Mouse (Mus musculus): ENCODE results near the gene Pign. TPM values are rescaled to one million over a fixed set of nuclear protein-coding genes. Genes with fewer than 3 reads are reported as not detected.
A peak's percentile ranks its signal among the peaks of the same experiment; 100 is the strongest.

Gene Pign
- polyA plus RNA-seq, 1 experiment from 2014 or later = 10.7 TPM

- Histone ChIP-seq H3K36me3 (no peaks in the 10 kb centered on the region), H3K9me3 (replicated peaks) (no peaks in the 10 kb centered on the region), H3K9ac (peak overlapping the region; percentile 77), H3K27ac (replicated peaks) (peak overlapping the region; percentile 83; the same call in 1 of the 2 replicates), H3K27me3 (no peaks in the 10 kb centered on the region), H3K4me2 (replicated peaks) (peak overlapping the region; percentile 78), H3K4me3 (replicated peaks) (peak overlapping the region; percentile 75), H3K4me1 (peaks cover 13% of the 10 kb centered on the region)
- WGBS = 6% methylated on average over 6 of the region's 6 CpGs
- no peak for ATAC-seq (ENCODE audit: insufficient number of reproducible peaks, low FRiP score, low TSS enrichment, low read depth)
These were observed 682 bp downstream of the Pign start for GRCm38 (mm10) chr1:105662820-105663170.

GRCm38 (mm10) chr1:105660015-105660414, 3.5 kb downstream of the Pign start:
- Histone ChIP-seq H3K4me1 (0 out of 2 replicates have a peak, but pooled peaks cover 8% of the 10 kb centered on the region), H3K27ac (replicated peaks) (no peak overlapping the region), H3K9me3 (replicated peaks) (no peaks in the 10 kb centered on the region), H3K27me3 (no peaks in the 10 kb centered on the region), H3K9ac (no peak overlapping the region), H3K4me2 (replicated peaks) (no peak overlapping the region), H3K4me3 (replicated peaks) (no peak overlapping the region), H3K36me3 (peaks cover 5% of the 10 kb centered on the region; the same call in 1 of the 2 replicates)
- 17% methylated on average over 3 of the region's 3 CpGs for WGBS
- ATAC-seq (ENCODE audit: insufficient number of reproducible peaks, low FRiP score, low TSS enrichment, low read depth) = no peak

GRCm38 (mm10) chr1:105653981-105654380, 9.5 kb downstream of the Pign start:
- Histone ChIP-seq H3K9ac (no peak overlapping the region), H3K4me3 (replicated peaks) (no peak overlapping the region), H3K4me1 (no peaks in the 10 kb centered on the region), H3K27me3 (no peaks in the 10 kb centered on the region), H3K27ac (replicated peaks) (no peak overlapping the region), H3K36me3 (peaks cover 5% of the 10 kb centered on the region; the same call in 1 of the 2 replicates), H3K4me2 (replicated peaks) (no peak overlapping the region), H3K9me3 (replicated peaks) (no peaks in the 10 kb centered on the region)
- 94% methylated on average over 1 of the region's 1 CpGs for WGBS
- ATAC-seq (ENCODE audit: insufficient number of reproducible peaks, low FRiP score, low TSS enrichment, low read depth) = no peak

- Histone ChIP-seq H3K4me2 (replicated peaks) (no peak overlapping the region), H3K4me1 (no peaks in the 10 kb centered on the region), H3K36me3 (peaks cover 12% of the 10 kb centered on the region), H3K9me3 (replicated peaks) (no peaks in the 10 kb centered on the region), H3K4me3 (replicated peaks) (no peak overlapping the region), H3K27me3 (no peaks in the 10 kb centered on the region), H3K9ac (no peak overlapping the region), H3K27ac (replicated peaks) (no peak overlapping the region)
- ATAC-seq (ENCODE audit: insufficient number of reproducible peaks, low FRiP score, low TSS enrichment, low read depth) = no peak
- 90% methylated on average over 1 of the region's 1 CpGs for WGBS
These were observed 12.8 kb downstream of the Pign start for GRCm38 (mm10) chr1:105650650-105651049.

GRCm38 (mm10) chr1:105644093-105644492, 19.4 kb downstream of the Pign start:
- Histone ChIP-seq H3K27me3 (no peaks in the 10 kb centered on the region), H3K4me3 (replicated peaks) (no peak overlapping the region), H3K9me3 (replicated peaks) (no peaks in the 10 kb centered on the region), H3K27ac (replicated peaks) (no peak overlapping the region), H3K9ac (no peak overlapping the region), H3K36me3 (peaks cover 23% of the 10 kb centered on the region), H3K4me2 (replicated peaks) (no peak overlapping the region), H3K4me1 (no peaks in the 10 kb centered on the region)
- WGBS = 82% methylated on average over 3 of the region's 3 CpGs
- no peak for ATAC-seq (ENCODE audit: insufficient number of reproducible peaks, low FRiP score, low TSS enrichment, low read depth)

- H3K27me3 ChIP-seq = no peaks in the 10 kb centered on the region
- ATAC-seq (ENCODE audit: insufficient number of reproducible peaks, low FRiP score, low TSS enrichment, low read depth) = no peak
- H3K4me3 ChIP-seq (replicated peaks) = no peak overlapping the region
- WGBS = 38% methylated on average over 3 of the region's 3 CpGs
- H3K9ac ChIP-seq = no peak overlapping the region
- no peaks in the 10 kb centered on the region for H3K36me3 ChIP-seq
- no peaks in the 10 kb centered on the region for H3K9me3 ChIP-seq (replicated peaks)
- H3K4me2 ChIP-seq (replicated peaks) = no peak overlapping the region
- no peak overlapping the region for H3K27ac ChIP-seq (replicated peaks)
- H3K4me1 ChIP-seq = no peaks in the 10 kb centered on the region
These were observed 33.0 kb downstream of the Pign start for GRCm38 (mm10) chr1:105630481-105630880.

GRCm38 (mm10) chr1:105589673-105590072, 73.8 kb downstream of the Pign start:
- 50% methylated on average over 2 of the region's 2 CpGs for WGBS
- no peaks in the 10 kb centered on the region for H3K9me3 ChIP-seq (replicated peaks)
- no peaks in the 10 kb centered on the region for H3K27me3 ChIP-seq

GRCm38 (mm10) chr1:105588697-105589096, 74.8 kb downstream of the Pign start:
- WGBS = 85% methylated on average over 5 of the region's 5 CpGs
- H3K27me3 ChIP-seq = no peaks in the 10 kb centered on the region
- ATAC-seq (ENCODE audit: insufficient number of reproducible peaks, low FRiP score, low TSS enrichment, low read depth) = no peak

More at GRCm38 (mm10) chr1:105589673-105590072, 73.8 kb downstream of the Pign start:
- H3K9ac ChIP-seq = no peak overlapping the region
- no peak overlapping the region for H3K4me2 ChIP-seq (replicated peaks)
- no peak for ATAC-seq (ENCODE audit: insufficient number of reproducible peaks, low FRiP score, low TSS enrichment, low read depth)
- H3K36me3 ChIP-seq = peaks cover 4% of the 10 kb centered on the region; the same call in 1 of the 2 replicates
- H3K4me1 ChIP-seq = no peaks in the 10 kb centered on the region
- no peak overlapping the region for H3K27ac ChIP-seq (replicated peaks)
- no peak overlapping the region for H3K4me3 ChIP-seq (replicated peaks)

GRCm38 (mm10) chr1:105582800-105583199, 80.7 kb downstream of the Pign start:
- WGBS = 64% methylated on average over 1 of the region's 1 CpGs
- H3K27ac ChIP-seq (replicated peaks) = no peak overlapping the region
- no peak for ATAC-seq (ENCODE audit: insufficient number of reproducible peaks, low FRiP score, low TSS enrichment, low read depth)
- H3K9me3 ChIP-seq (replicated peaks) = no peaks in the 10 kb centered on the region
- no peaks in the 10 kb centered on the region for H3K4me1 ChIP-seq
- no peaks in the 10 kb centered on the region for H3K27me3 ChIP-seq
- no peak overlapping the region for H3K4me3 ChIP-seq (replicated peaks)
- H3K36me3 ChIP-seq = peaks cover 17% of the 10 kb centered on the region
- H3K4me2 ChIP-seq (replicated peaks) = no peak overlapping the region
- no peak overlapping the region for H3K9ac ChIP-seq

More at GRCm38 (mm10) chr1:105588697-105589096, 74.8 kb downstream of the Pign start:
- H3K27ac ChIP-seq (replicated peaks) = no peak overlapping the region
- no peaks in the 10 kb centered on the region for H3K9me3 ChIP-seq (replicated peaks)
- H3K4me3 ChIP-seq (replicated peaks) = no peak overlapping the region
- no peaks in the 10 kb centered on the region for H3K4me1 ChIP-seq
- H3K9ac ChIP-seq = no peak overlapping the region
- no peak overlapping the region for H3K4me2 ChIP-seq (replicated peaks)
- peaks cover 4% of the 10 kb centered on the region; the same call in 1 of the 2 replicates for H3K36me3 ChIP-seq

GRCm38 (mm10) chr1:105580909-105581308, 82.6 kb downstream of the Pign start:
- no peak for ATAC-seq (ENCODE audit: insufficient number of reproducible peaks, low FRiP score, low TSS enrichment, low read depth)
- Histone ChIP-seq H3K27me3 (no peaks in the 10 kb centered on the region), H3K27ac (replicated peaks) (no peak overlapping the region), H3K9me3 (replicated peaks) (no peaks in the 10 kb centered on the region), H3K4me2 (replicated peaks) (no peak overlapping the region), H3K36me3 (peaks cover 17% of the 10 kb centered on the region), H3K4me3 (replicated peaks) (no peak overlapping the region), H3K9ac (no peak overlapping the region), H3K4me1 (no peaks in the 10 kb centered on the region)
- WGBS = 78% methylated on average over 2 of the region's 2 CpGs

GRCm38 (mm10) chr1:105566051-105566450, 97.4 kb downstream of the Pign start:
- Histone ChIP-seq H3K4me2 (replicated peaks) (no peak overlapping the region), H3K9ac (no peak overlapping the region), H3K36me3 (peaks cover 15% of the 10 kb centered on the region), H3K4me3 (replicated peaks) (no peak overlapping the region), H3K4me1 (no peaks in the 10 kb centered on the region), H3K27me3 (no peaks in the 10 kb centered on the region), H3K9me3 (replicated peaks) (no peaks in the 10 kb centered on the region), H3K27ac (replicated peaks) (no peak overlapping the region)
- no peak for ATAC-seq (ENCODE audit: insufficient number of reproducible peaks, low FRiP score, low TSS enrichment, low read depth)
- 81% methylated on average over 3 of the region's 3 CpGs for WGBS

GRCm38 (mm10) chr1:105564289-105564688, 99.2 kb downstream of the Pign start:
- peaks cover 15% of the 10 kb centered on the region for H3K36me3 ChIP-seq
- H3K4me2 ChIP-seq (replicated peaks) = no peak overlapping the region
- H3K4me3 ChIP-seq (replicated peaks) = no peak overlapping the region
- H3K27ac ChIP-seq (replicated peaks) = no peak overlapping the region
- H3K9ac ChIP-seq = no peak overlapping the region
- no peak for ATAC-seq (ENCODE audit: insufficient number of reproducible peaks, low FRiP score, low TSS enrichment, low read depth)
- no peaks in the 10 kb centered on the region for H3K27me3 ChIP-seq
- WGBS = 100% methylated on average over 1 of the region's 1 CpGs
- no peaks in the 10 kb centered on the region for H3K9me3 ChIP-seq (replicated peaks)
- H3K4me1 ChIP-seq = no peaks in the 10 kb centered on the region

All from embryonic facial prominence, embryonic 15.5 days (tissue).